Mouse (Mus musculus) liver, adult 2 months (tissue): Measurements from ENCODE around the gene Cdhr2.

Source experiments
- CTCF ChIP-seq: fragments of 200-500 bp; IDR thresholded peaks from 2 replicates; pipeline ENCODE4 v1.5.1; 2011; ENCODE audit warnings: low read depth, low read length, control low read depth
- POLR2A ChIP-seq: fragments of 200-500 bp; IDR thresholded peaks from 2 replicates; pipeline ENCODE4 v1.6.1; 2011; ENCODE audit warnings: low read length, control low read depth; ENCODE audit not compliant: insufficient read depth; ENCODE audit errors: extremely low read depth

- TF ChIP-seq CTCF (no peak), POLR2A (no peak)
Observed at GRCm38 (mm10) chr13:54660877-54661276, 40.4 kb upstream of the Cdhr2 start.
